ENCODE assay signal across 9 mouse cellular contexts in genomic region chr8:35765499-35766193, GRCm38 (mm10). TPM values are rescaled to one million over a fixed set of nuclear protein-coding genes. Genes with fewer than 3 reads are reported as not detected.
DNase-seq lines count a peak whose midpoint lies in the region; ATAC-seq and TF ChIP-seq lines count a peak whose summit lies in the region.
"Had no signal": no experiment of that assay in that cellular context is flagged by ENCODE, and none has a peak within 500 bp of the region (broad histone marks: within the 10 kb centered on the region; RNA-seq: fewer than 3 reads in every experiment).

Gene Gm19410, plus strand, starts transcription at chr8:35765790.

- no peak; the same call in 1 of the 2 replicates for ATAC-seq in kidney, postnatal 0 days (replicated peaks; ENCODE audit: low FRiP score, low read depth)

- H3K27ac ChIP-seq in kidney, postnatal 0 days = no peak within 1 kb of the TSS
- no peak within 1 kb of the TSS for H3K27ac ChIP-seq in small intestine, adult 2 months (ENCODE audit: insufficient read depth, low read depth, low read length)

- WGBS in kidney, postnatal 0 days = 1% methylated on average over 35 of the region's 35 CpGs
- WGBS in small intestine, adult 2 months = 1% methylated on average over 35 of the region's 35 CpGs

- no peaks in the 10 kb centered on the region for H3K36me3 ChIP-seq in kidney, postnatal 0 days (ENCODE audit: insufficient read depth, low read length)
- H3K36me3 ChIP-seq in small intestine, adult 2 months (ENCODE audit: control insufficient read depth, insufficient read depth, low read length) = no peaks in the 10 kb centered on the region

- TF ChIP-seq CTCF in brain, embryonic 14.5 days (IDR thresholded peaks at IDR 0.05; ENCODE audit: borderline replicate concordance, extremely low read depth, insufficient read depth, insufficient read length) = no peak
- no peak for TF ChIP-seq CTCF in kidney, postnatal 0 days (IDR thresholded peaks at IDR 0.05; ENCODE audit: low read depth)
- TF ChIP-seq CTCF in small intestine, adult 2 months (IDR thresholded peaks at IDR 0.05; ENCODE audit: extremely low read depth, insufficient read length, insufficient replicate concordance, low read depth, low read length) = no peak

- TF ChIP-seq POLR2A in brain, embryonic 14.5 days (IDR thresholded peaks at IDR 0.05; ENCODE audit: borderline replicate concordance, extremely low read depth, insufficient read depth, insufficient read length, poor library complexity, severe bottlenecking) = no peak
- no peak for TF ChIP-seq POLR2A in small intestine, adult 2 months (IDR thresholded peaks at IDR 0.05; ENCODE audit: low read depth, low read length)

- H3K4me2 ChIP-seq in kidney, postnatal 0 days (ENCODE audit: low read length) = peak within 1 kb of the TSS; percentile 81

- peaks cover 11% of the 10 kb centered on the region for H3K27me3 ChIP-seq in kidney, postnatal 0 days (ENCODE audit: insufficient read depth, low read length)
- peaks cover 11% of the 10 kb centered on the region; the same call in 1 of the 2 replicates for H3K27me3 ChIP-seq in small intestine, adult 2 months (ENCODE audit: control insufficient read depth, insufficient read depth, low read length)

- peak within 1 kb of the TSS; percentile 45 for H3K4me3 ChIP-seq in kidney, postnatal 0 days (replicated peaks; ENCODE audit: low read depth, low read length)
- H3K4me3 ChIP-seq in small intestine, adult 2 months (ENCODE audit: low read depth, low read length) = peak within 1 kb of the TSS; percentile 30

- H3K9ac ChIP-seq in kidney, postnatal 0 days (ENCODE audit: low read depth, low read length) = peak within 1 kb of the TSS; percentile 44; the same call in 1 of the 2 replicates

- DNase-seq in layer of hippocampus, postnatal 10 days (ENCODE audit: low spot score in 2 of 2) = peak; percentile 20 to 32
- DNase-seq in layer of hippocampus, adult 11-12 months (ENCODE audit: low spot score) = no peak
- DNase-seq in brain, embryonic 14.5 days (ENCODE audit: low read depth) = peak; percentile 54
- DNase-seq in gastrocnemius, postnatal 25 days = peak; percentile 6
- peak; percentile 21 for DNase-seq in kidney, postnatal 0 days (ENCODE audit: low spot score)
- DNase-seq in lung, postnatal 4 days = peak; percentile 19 to 38
- DNase-seq in MN1 (ENCODE audit: low spot score) = no peak

- no peaks in the 10 kb centered on the region for H3K9me3 ChIP-seq in kidney, postnatal 0 days (replicated peaks; ENCODE audit: low read length)

- H3K4me1 ChIP-seq in kidney, postnatal 0 days (replicated peaks; ENCODE audit: insufficient read depth, low read length) = peaks cover 7% of the 10 kb centered on the region; the same call in 1 of the 2 replicates
- peaks cover 6% of the 10 kb centered on the region for H3K4me1 ChIP-seq in small intestine, adult 2 months (ENCODE audit: control insufficient read depth, insufficient read depth, insufficient read length, low read length)

RNA-seq across cellular contexts. Expression of gene Gm19410, which starts in this region (rescaled TPM):
- total RNA-seq in layer of hippocampus, postnatal 10 days (2021) = 10 to 100 TPM; 15.7 to 22.5 TPM
- polyA plus RNA-seq in brain, embryonic 14.5 days (2012; rRNA removed) = 0.05 and 0.11 TPM in 2 replicates
- total RNA-seq in gastrocnemius, postnatal 25 days (2021) = under 1 TPM; 0.32 to 0.51 TPM
- 0.04 TPM in 2 replicates for polyA plus RNA-seq in kidney, postnatal 0 days (2015; fragmentation: Nextera tagmentation; extraction: Ambion mirVana)
- polyA plus RNA-seq in small intestine, adult 2 months (2012; rRNA removed) = not detected in 2 replicates
- polyA plus RNA-seq: large intestine, adult 2 months had no signal

Comparison
In these comparisons a context has a peak if more than half of its experiments do, and no peak if none do; other contexts are left out.
1. RNA of gene Gm19410 (total RNA-seq): 15.7 to 22.5 TPM in layer of hippocampus, postnatal 10 days; 0.32 to 0.51 TPM in gastrocnemius, postnatal 25 days; every median in the first group is over 10 times any median in the second.
2. DNase-seq: peak in layer of hippocampus, postnatal 10 days (2 of 2) and lung, postnatal 4 days (2 of 2); none in layer of hippocampus, adult 11-12 months (single experiment) and MN1 (single experiment).
3. Peak in DNase-seq in brain, embryonic 14.5 days; RNA of the gene not detected or under 1 TPM.
4. Peak in DNase-seq in gastrocnemius, postnatal 25 days; RNA of the gene not detected or under 1 TPM.
5. Peak in DNase-seq, H3K4me3 ChIP-seq, H3K9ac ChIP-seq and H3K4me2 ChIP-seq in kidney, postnatal 0 days; RNA of the gene not detected or under 1 TPM.